Mouse (Mus musculus): ENCODE results near the gene Soga1. TPM values are rescaled to one million over a fixed set of nuclear protein-coding genes. Genes with fewer than 3 reads are reported as not detected.

Gene Soga1
- polyA plus RNA-seq, 1 experiment from 2014 or later: 6.3 TPM

GRCm38 (mm10) chr2:157076585-157076984 is 2.5 kb downstream of the Soga1 start:
- peaks cover 49% of the 10 kb centered on the region for H3K4me1 ChIP-seq (ENCODE audit: control insufficient read depth, insufficient read depth, low read length)
- H3K4me2 ChIP-seq (replicated peaks; ENCODE audit: low read depth, low read length): peak overlapping the region; percentile 77
- ATAC-seq (ENCODE audit: low FRiP score, low TSS enrichment): no peak
- H3K9ac ChIP-seq (ENCODE audit: low read depth, low read length): no peak overlapping the region; the same call in 1 of the 2 replicates
- peak overlapping the region; percentile 96 for H3K4me3 ChIP-seq (ENCODE audit: low read length)
- peaks cover 22% of the 10 kb centered on the region; the same call in 1 of the 2 replicates for H3K36me3 ChIP-seq (ENCODE audit: control insufficient read depth, insufficient read depth, low read length)
- H3K27ac ChIP-seq (ENCODE audit: low read depth, low read length): no peak overlapping the region
- H3K27me3 ChIP-seq (ENCODE audit: control insufficient read depth, insufficient read depth, low read length): no peaks in the 10 kb centered on the region
- WGBS: 80% methylated on average over 7 of the region's 7 CpGs
- H3K9me3 ChIP-seq (ENCODE audit: control insufficient read depth, low read length): no peaks in the 10 kb centered on the region

GRCm38 (mm10) chr2:157075685-157076084 is 3.4 kb downstream of the Soga1 start:
- peak overlapping the region; percentile 6; the same call in 1 of the 2 replicates for H3K4me3 ChIP-seq (ENCODE audit: low read length)
- no peaks in the 10 kb centered on the region for H3K9me3 ChIP-seq (ENCODE audit: control insufficient read depth, low read length)
- H3K4me2 ChIP-seq (replicated peaks; ENCODE audit: low read depth, low read length): peak overlapping the region; percentile 30; the same call in 1 of the 2 replicates
- 0 out of 2 replicates have a peak overlapping the region, but pooled peaks have one; percentile 23 for H3K9ac ChIP-seq (ENCODE audit: low read depth, low read length)
- no peaks in the 10 kb centered on the region for H3K27me3 ChIP-seq (ENCODE audit: control insufficient read depth, insufficient read depth, low read length)
- H3K27ac ChIP-seq (ENCODE audit: low read depth, low read length): no peak overlapping the region
- ATAC-seq (ENCODE audit: low FRiP score, low TSS enrichment): no peak
- WGBS: 47% methylated on average over 3 of the region's 3 CpGs
- H3K4me1 ChIP-seq (ENCODE audit: control insufficient read depth, insufficient read depth, low read length): peaks cover 56% of the 10 kb centered on the region
- peaks cover 22% of the 10 kb centered on the region; the same call in 1 of the 2 replicates for H3K36me3 ChIP-seq (ENCODE audit: control insufficient read depth, insufficient read depth, low read length)

- no peak overlapping the region for H3K9ac ChIP-seq (ENCODE audit: low read depth, low read length)
- ATAC-seq (ENCODE audit: low FRiP score, low TSS enrichment): no peak
- H3K27me3 ChIP-seq (ENCODE audit: control insufficient read depth, insufficient read depth, low read length): no peaks in the 10 kb centered on the region
- peaks cover 22% of the 10 kb centered on the region; the same call in 1 of the 2 replicates for H3K36me3 ChIP-seq (ENCODE audit: control insufficient read depth, insufficient read depth, low read length)
- no peak overlapping the region for H3K4me3 ChIP-seq (ENCODE audit: low read length)
- H3K9me3 ChIP-seq (ENCODE audit: control insufficient read depth, low read length): no peaks in the 10 kb centered on the region
- H3K4me2 ChIP-seq (replicated peaks; ENCODE audit: low read depth, low read length): no peak overlapping the region; the same call in 1 of the 2 replicates
- H3K27ac ChIP-seq (ENCODE audit: low read depth, low read length): no peak overlapping the region
- WGBS: 88% methylated on average over 3 of the region's 3 CpGs
- H3K4me1 ChIP-seq (ENCODE audit: control insufficient read depth, insufficient read depth, low read length): peaks cover 61% of the 10 kb centered on the region
Observed at GRCm38 (mm10) chr2:157075226-157075625, 3.8 kb downstream of the Soga1 start.

GRCm38 (mm10) chr2:157074772-157075171 is 4.3 kb downstream of the Soga1 start:
- 64% methylated on average over 5 of the region's 5 CpGs for WGBS
- H3K9ac ChIP-seq (ENCODE audit: low read depth, low read length): no peak overlapping the region
- no peaks in the 10 kb centered on the region for H3K27me3 ChIP-seq (ENCODE audit: control insufficient read depth, insufficient read depth, low read length)
- H3K4me1 ChIP-seq (ENCODE audit: control insufficient read depth, insufficient read depth, low read length): peaks cover 62% of the 10 kb centered on the region
- H3K27ac ChIP-seq (ENCODE audit: low read depth, low read length): no peak overlapping the region
- H3K36me3 ChIP-seq (ENCODE audit: control insufficient read depth, insufficient read depth, low read length): peaks cover 22% of the 10 kb centered on the region; the same call in 1 of the 2 replicates
- no peak overlapping the region for H3K4me3 ChIP-seq (ENCODE audit: low read length)
- H3K9me3 ChIP-seq (ENCODE audit: control insufficient read depth, low read length): no peaks in the 10 kb centered on the region
- H3K4me2 ChIP-seq (replicated peaks; ENCODE audit: low read depth, low read length): no peak overlapping the region; the same call in 1 of the 2 replicates
- ATAC-seq (ENCODE audit: low FRiP score, low TSS enrichment): no peak

- H3K4me3 ChIP-seq (ENCODE audit: low read length): no peak overlapping the region
- peaks cover 64% of the 10 kb centered on the region for H3K4me1 ChIP-seq (ENCODE audit: control insufficient read depth, insufficient read depth, low read length)
- H3K27me3 ChIP-seq (ENCODE audit: control insufficient read depth, insufficient read depth, low read length): no peaks in the 10 kb centered on the region
- H3K9ac ChIP-seq (ENCODE audit: low read depth, low read length): no peak overlapping the region
- peaks cover 22% of the 10 kb centered on the region; the same call in 1 of the 2 replicates for H3K36me3 ChIP-seq (ENCODE audit: control insufficient read depth, insufficient read depth, low read length)
- H3K27ac ChIP-seq (ENCODE audit: low read depth, low read length): no peak overlapping the region
- 87% methylated on average over 9 of the region's 9 CpGs for WGBS
- ATAC-seq (ENCODE audit: low FRiP score, low TSS enrichment): no peak
- H3K9me3 ChIP-seq (ENCODE audit: control insufficient read depth, low read length): no peaks in the 10 kb centered on the region
- H3K4me2 ChIP-seq (replicated peaks; ENCODE audit: low read depth, low read length): no peak overlapping the region
Observed at GRCm38 (mm10) chr2:157074186-157074724, 4.8 kb downstream of the Soga1 start.

- no peak for ATAC-seq (ENCODE audit: low FRiP score, low TSS enrichment)
Observed at GRCm38 (mm10) chr2:157073378-157074052, 5.5 kb downstream of the Soga1 start.

GRCm38 (mm10) chr2:157072316-157072990 is 6.6 kb downstream of the Soga1 start:
- no peak overlapping the region for H3K4me3 ChIP-seq (ENCODE audit: low read length)
- no peak for ATAC-seq (ENCODE audit: low FRiP score, low TSS enrichment)
- H3K9me3 ChIP-seq (ENCODE audit: control insufficient read depth, low read length): no peaks in the 10 kb centered on the region
- no peak overlapping the region for H3K9ac ChIP-seq (ENCODE audit: low read depth, low read length)
- no peak overlapping the region for H3K4me2 ChIP-seq (replicated peaks; ENCODE audit: low read depth, low read length)
- no peak overlapping the region for H3K27ac ChIP-seq (ENCODE audit: low read depth, low read length)
- peaks cover 71% of the 10 kb centered on the region for H3K4me1 ChIP-seq (ENCODE audit: control insufficient read depth, insufficient read depth, low read length)
- 77% methylated on average over 9 of the region's 9 CpGs for WGBS
- H3K27me3 ChIP-seq (ENCODE audit: control insufficient read depth, insufficient read depth, low read length): no peaks in the 10 kb centered on the region
- peaks cover 22% of the 10 kb centered on the region; the same call in 1 of the 2 replicates for H3K36me3 ChIP-seq (ENCODE audit: control insufficient read depth, insufficient read depth, low read length)

More at GRCm38 (mm10) chr2:157073378-157074052, 5.5 kb downstream of the Soga1 start:
- H3K27ac ChIP-seq (ENCODE audit: low read depth, low read length): no peak overlapping the region
- H3K9ac ChIP-seq (ENCODE audit: low read depth, low read length): no peak overlapping the region
- H3K9me3 ChIP-seq (ENCODE audit: control insufficient read depth, low read length): no peaks in the 10 kb centered on the region
- no peaks in the 10 kb centered on the region for H3K27me3 ChIP-seq (ENCODE audit: control insufficient read depth, insufficient read depth, low read length)
- WGBS: 80% methylated on average over 9 of the region's 9 CpGs
- H3K4me3 ChIP-seq (ENCODE audit: low read length): no peak overlapping the region
- no peak overlapping the region for H3K4me2 ChIP-seq (replicated peaks; ENCODE audit: low read depth, low read length)
- H3K36me3 ChIP-seq (ENCODE audit: control insufficient read depth, insufficient read depth, low read length): peaks cover 22% of the 10 kb centered on the region; the same call in 1 of the 2 replicates
- peaks cover 71% of the 10 kb centered on the region for H3K4me1 ChIP-seq (ENCODE audit: control insufficient read depth, insufficient read depth, low read length)

GRCm38 (mm10) chr2:157071556-157071955 is 7.5 kb downstream of the Soga1 start:
- Histone ChIP-seq H3K4me1 (ENCODE audit: control insufficient read depth, insufficient read depth, low read length) (peaks cover 66% of the 10 kb centered on the region), H3K9ac (ENCODE audit: low read depth, low read length) (no peak overlapping the region; the same call in 1 of the 2 replicates), H3K9me3 (ENCODE audit: control insufficient read depth, low read length) (no peaks in the 10 kb centered on the region), H3K36me3 (ENCODE audit: control insufficient read depth, insufficient read depth, low read length) (peaks cover 20% of the 10 kb centered on the region; the same call in 1 of the 2 replicates), H3K4me3 (ENCODE audit: low read length) (no peak overlapping the region), H3K4me2 (replicated peaks; ENCODE audit: low read depth, low read length) (no peak overlapping the region; the same call in 1 of the 2 replicates), H3K27ac (ENCODE audit: low read depth, low read length) (0 out of 2 replicates have a peak overlapping the region, but pooled peaks have one; percentile 18), H3K27me3 (ENCODE audit: control insufficient read depth, insufficient read depth, low read length) (no peaks in the 10 kb centered on the region)
- peak; percentile 40 for ATAC-seq (ENCODE audit: low FRiP score, low TSS enrichment)
- WGBS: 65% methylated on average over 2 of the region's 2 CpGs
